Mouse (Mus musculus): Measurements from ENCODE around the gene Smyd1. TPM values are rescaled to one million over a fixed set of nuclear protein-coding genes. Genes with fewer than 3 reads are reported as not detected.

Gene Smyd1
- total RNA-seq, 2 experiments from 2014 or later, result 2.0 to 3.1 TPM

DNA sequence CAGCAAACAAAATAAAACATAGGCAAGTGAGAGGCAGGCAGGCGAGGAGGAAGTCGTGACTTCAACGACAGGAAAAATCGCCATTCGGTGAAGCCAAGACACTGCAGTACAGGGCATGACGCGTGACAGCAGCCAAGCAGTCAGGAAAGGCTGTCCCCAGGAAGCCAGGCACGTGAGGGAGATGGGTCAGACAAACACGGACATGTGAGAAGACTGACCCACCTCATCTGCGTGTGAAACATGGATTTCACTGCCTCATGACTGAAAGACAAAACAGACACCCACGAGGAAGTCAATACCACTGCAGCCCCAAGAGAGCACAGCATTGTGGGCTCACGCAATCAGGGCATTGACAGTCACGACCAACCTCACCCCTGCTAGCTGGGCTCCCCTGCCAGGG lies 86.9 kb downstream of the Smyd1 start:
- no peak for DNase-seq (ENCODE audit: low spot score in 2 of 2)
- intact Hi-C loops (cut with DNase I), result no loop called here

DNA sequence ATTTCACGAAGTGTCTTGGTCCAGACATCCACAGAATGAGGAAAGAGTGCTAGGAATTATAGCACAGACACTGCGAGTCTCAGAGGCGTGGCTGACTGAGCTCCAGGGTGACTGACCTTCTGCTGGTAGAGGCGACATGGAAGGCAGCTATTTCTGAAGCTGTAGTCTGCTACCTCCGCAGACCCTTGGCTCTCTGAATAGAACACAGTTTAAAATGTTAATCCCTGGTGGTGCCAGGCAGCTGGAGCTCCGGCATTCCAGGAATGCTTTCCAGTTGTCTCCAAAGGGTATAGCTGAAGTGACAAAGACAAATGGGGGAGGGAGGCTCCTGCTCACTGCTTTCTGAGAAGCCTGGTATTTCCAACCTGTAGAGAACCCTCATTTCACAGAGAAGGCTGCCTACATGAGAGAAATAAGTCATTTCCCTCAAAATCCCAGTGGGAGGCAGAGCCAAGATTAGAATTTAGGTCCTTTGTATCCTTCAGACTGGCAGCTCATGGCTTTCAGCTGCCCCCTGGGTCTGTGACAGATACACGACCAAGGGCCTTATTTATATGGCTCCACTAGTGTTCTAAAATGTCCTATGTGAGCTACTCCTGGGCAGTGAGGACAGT lies 94.8 kb downstream of the Smyd1 start:
- intact Hi-C loops (cut with DNase I), result no loop called here
- DNase-seq (ENCODE audit: low spot score in 2 of 2), result no peak

DNA sequence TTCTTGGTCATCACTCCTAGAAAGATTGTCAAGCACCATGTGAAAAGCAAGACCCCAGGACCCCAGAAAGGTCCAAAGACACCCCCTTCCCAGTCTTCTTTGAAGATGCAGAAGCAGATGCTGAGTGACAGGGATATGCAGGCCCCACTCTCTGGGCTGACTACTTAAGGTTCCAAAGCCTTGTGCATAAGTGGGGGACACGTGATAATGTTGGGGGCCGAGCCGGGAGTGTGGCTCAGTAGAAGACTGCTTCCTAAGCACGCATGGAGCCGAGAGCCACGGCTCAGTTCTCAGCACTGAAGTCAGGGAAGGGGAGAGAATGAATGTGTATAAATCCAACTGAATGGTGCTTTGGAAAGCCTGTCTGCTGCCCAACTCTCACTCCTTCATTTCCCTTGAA lies 95.5 kb downstream of the Smyd1 start:
- DNase-seq (ENCODE audit: low spot score in 2 of 2), result no peak
- intact Hi-C loops (cut with DNase I), result no loop called here

DNA sequence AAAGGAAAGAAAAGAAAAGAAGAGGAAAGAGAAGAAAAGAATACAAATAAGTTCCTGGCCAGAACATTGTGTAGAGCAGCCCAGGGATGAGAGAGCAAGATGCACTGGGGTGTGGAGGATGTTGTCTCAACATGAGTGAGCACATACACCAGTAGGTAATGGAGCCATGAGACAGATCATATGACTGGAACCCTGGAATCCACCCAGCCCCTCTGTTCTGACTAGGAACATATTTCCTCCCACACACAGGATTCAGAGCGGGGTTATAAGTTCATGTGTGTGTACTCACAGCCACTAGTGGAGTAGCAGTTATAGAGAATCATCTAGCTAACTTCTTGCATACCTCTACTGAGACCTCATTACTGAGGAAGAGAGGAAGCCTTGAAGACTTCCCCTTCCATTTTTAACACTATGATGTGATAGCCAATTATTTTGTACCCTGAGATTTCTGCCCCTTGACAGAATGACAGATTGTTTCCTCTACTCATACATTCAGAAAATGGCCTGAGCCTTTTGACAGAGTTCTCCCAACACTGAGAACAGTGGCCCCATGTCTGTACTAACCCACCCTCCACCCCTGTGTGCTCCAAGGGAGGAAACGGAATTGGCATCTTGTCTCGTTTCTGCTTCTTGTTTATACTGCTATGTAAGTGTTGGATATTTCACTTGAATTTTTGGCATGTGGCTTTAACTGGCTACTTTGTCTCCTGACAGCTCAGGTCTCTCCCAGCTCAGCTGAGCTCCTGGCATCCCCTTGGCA lies 97.7 kb downstream of the Smyd1 start:
- DNase-seq (ENCODE audit: low spot score in 2 of 2), result no peak
- intact Hi-C loops (cut with DNase I), result no loop called here

DNA sequence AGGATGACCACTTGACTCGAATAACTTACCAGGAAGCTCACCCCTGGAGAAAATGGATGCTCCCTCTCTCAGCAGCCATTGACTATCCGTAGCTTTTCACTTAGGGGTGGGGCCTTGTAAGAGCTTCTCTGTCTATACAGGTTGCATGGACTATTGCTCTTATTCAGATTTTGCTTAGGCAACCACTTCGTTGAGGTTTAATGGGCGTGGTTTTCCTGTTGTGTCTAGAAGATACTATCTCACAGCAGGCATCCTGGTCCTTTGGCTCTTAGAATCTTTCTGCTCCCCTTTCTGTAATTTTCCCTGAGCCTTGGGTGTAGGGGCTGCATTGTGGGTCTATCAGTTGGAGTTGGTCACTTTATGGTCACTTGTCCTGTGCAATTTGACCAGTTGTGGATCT lies 100.5 kb downstream of the Smyd1 start:
- intact Hi-C loops (cut with DNase I), result no loop called here

DNA sequence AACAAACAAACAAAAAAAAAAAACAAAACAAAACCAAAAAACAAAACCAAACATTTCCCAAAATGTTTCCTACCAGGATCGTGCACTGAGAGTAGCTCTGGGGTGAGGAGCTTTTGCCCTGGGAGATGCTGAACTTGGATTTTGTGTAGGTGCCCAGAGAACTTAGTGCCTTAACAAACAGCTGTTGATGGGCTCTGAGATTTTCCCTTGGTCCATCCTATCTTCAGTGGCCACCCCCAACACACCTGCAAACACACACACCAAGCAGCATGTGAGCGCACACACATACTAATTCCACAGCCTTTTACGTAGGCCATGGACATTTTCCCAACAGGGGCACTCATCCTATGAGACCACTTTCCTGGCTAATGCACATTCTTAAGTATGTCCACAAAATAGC lies 109.6 kb downstream of the Smyd1 start:
- DNase-seq (ENCODE audit: low spot score in 2 of 2), result no peak
- intact Hi-C loops (cut with DNase I), result no loop called here

More for the DNA sequence above, 100.5 kb downstream of the Smyd1 start:
- DNase-seq (ENCODE audit: low spot score in 2 of 2), result no peak

DNA sequence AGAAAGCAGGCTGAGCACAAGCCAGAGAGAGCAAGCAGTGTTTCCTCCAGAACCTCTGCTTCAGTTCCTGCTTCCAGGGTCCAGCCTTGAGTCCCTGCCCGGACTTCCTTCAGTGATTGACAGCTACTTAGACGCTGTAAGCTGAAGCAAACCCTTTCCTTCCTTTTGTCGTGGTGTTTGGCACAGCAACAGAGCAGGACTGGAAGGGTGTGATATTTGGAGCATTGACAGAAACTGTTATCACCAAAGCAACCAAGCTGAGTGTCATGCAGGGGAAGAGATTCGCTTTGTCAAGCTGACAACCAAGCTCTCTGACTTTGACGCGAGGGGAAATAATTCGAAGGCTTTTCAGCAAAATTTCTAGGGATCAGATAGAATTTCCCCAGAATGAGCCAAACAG lies 110.1 kb downstream of the Smyd1 start:
- DNase-seq (ENCODE audit: low spot score in 2 of 2), result no peak

DNA sequence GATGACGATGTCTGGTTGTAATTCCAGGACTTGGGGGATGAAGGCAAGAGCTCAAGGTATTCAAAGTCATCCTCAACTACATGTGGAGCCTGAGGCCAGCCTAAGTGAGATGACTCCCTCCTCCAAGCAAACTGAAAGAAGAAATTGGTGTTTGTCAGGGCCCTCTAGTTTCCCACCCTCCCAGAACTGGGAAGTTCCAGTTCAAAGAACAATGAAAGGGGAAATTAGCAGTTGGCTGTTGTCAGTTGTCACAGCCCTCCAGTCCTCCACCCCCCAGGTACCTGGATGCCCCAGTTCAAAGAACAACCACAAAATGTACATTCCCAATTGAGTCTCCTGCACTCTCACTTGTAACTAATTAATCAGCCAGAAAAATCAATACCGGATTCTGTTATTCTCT lies 113.3 kb downstream of the Smyd1 start:
- intact Hi-C loops (cut with DNase I), result no loop called here
- DNase-seq (ENCODE audit: low spot score in 2 of 2), result no peak

More for the DNA sequence above, 110.1 kb downstream of the Smyd1 start:
- intact Hi-C loops (cut with DNase I), result no loop called here

DNA sequence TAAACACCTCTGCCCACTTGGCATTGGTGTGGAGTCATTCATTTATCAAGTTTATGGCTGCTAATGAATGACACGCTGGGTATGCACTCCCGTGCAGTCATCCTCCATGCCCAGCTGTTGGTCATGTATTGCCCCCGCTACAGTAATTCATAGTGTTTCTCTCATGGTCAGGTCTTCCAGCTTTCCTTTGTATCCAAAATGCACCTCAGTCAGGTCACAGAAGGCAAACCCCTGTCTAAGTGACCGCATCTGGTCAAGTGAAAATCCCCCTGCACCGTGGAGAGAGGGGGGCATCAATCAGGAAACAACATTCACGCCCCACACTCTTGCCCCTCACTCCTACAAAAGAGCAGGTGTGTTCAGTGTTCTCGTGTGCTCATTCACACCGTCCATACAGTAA lies 117.9 kb downstream of the Smyd1 start:
- intact Hi-C loops (cut with DNase I), result no loop called here
- no peak for DNase-seq (ENCODE audit: low spot score in 2 of 2)

DNA sequence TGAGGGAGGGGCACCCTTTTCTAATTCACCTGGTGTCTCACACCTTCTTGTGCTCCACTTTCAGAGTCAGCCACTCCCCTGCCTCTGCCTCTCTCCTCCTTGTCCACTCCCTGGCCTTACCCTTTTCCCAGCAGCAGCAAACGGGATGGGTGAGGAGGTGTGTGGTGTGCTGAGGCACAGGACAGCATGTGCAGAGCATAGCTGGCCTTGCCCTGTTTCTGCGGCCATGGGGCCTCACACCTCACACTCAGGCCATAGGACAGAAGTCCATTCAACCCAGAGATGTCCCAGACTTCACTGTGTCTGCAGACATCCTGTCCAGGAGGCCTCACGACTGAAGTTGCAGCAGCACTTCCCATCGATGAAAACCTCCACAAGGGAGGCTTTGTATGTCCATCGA lies 118.4 kb downstream of the Smyd1 start:
- no peak for DNase-seq (ENCODE audit: low spot score in 2 of 2)
- intact Hi-C loops (cut with DNase I), result no loop called here

DNA sequence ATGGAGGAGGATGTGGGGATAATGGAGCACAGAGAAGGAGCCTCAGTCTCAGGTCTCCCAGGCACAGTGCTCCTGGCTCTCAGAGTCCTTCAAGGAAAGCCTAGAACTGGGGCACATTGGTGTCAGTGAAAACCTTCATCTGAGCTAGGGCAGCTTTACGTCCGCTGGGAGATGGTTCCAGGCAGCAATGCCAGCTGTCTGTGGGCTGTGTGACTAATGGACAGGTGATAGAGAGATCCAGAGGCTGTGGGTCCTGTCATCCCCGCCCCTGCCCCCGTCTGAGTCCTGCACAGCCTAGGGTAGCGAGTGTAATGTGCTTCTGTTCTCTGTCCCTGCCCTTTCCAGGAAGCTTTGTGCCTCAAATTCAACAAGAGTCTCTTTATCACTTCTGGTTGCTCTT lies 120.1 kb downstream of the Smyd1 start:
- DNase-seq (ENCODE audit: low spot score in 2 of 2), result no peak
- intact Hi-C loops (cut with DNase I), result no loop called here

DNA sequence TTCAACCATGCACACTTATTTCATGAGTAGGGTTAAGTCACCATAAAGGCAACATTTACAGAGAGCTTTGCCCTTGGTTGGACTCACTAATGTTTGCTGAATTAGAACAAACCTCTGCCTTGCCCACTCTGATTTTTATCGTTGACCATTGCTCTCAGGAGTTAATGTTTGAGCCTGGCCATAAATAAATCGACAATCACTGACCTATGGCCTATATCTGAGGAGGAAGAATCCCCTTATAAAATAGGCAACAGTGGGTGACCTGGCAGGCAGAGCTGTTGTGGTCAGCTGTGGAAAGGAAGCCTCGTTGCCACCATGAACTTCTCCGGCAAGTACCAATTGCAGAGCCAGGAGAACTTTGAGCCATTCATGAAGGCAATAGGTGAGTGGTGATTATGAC lies 122.4 kb downstream of the Smyd1 start, which contains the start of gene Fabp1:
Gene Fabp1 (plus strand): TSS at position 216 of the 400 bp plus-strand sequence.
- intact Hi-C loops (cut with DNase I), result no loop called here

DNA sequence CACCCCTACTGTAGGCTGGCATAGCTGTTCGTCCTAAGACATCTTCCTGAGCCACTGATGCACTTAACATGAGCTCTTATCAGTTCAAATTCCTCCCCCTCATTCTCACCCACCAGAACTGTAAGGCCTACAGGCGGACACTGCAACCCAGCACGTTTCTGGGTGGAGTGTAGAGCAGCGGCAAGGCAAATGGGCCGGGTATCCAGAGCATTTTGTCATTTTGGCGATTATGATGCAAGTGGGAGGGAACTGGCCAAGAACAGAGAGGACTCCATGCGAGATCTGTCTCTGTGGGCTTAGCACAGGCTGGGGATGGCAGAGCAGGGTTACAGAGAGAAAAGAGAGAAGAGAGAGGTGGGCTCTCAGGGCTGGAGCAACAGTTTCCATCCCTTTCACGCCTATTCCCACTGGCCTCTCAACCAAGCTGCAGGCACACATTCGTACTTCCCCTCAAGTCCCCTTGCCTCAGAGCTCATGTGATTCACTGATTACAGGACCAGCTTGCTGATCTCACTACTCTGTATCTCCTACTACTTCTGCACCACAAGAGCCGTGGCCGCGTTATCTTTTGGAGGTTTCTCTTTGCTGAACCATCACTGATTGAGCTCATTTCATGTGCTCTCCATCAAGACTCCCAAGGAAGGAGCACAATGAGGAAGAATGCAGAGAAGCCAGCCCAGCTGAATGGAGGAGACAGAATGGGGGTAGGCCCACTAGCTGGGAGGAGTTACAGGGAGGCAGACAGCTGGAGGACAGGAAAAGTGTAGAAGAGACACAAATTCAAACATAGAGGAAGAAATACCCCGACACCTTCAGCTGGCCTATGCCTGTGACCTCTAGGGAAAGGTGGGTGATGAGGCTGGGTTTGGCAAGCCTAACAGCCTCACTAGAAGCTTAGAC lies 124.1 kb downstream of the Smyd1 start:
- intact Hi-C loops (cut with DNase I), result no loop called here
- DNase-seq (ENCODE audit: low spot score in 2 of 2), result no peak

More for the DNA sequence above, 122.4 kb downstream of the Smyd1 start, which contains the start of gene Fabp1:
- DNase-seq (ENCODE audit: low spot score in 2 of 2), result no peak

DNA sequence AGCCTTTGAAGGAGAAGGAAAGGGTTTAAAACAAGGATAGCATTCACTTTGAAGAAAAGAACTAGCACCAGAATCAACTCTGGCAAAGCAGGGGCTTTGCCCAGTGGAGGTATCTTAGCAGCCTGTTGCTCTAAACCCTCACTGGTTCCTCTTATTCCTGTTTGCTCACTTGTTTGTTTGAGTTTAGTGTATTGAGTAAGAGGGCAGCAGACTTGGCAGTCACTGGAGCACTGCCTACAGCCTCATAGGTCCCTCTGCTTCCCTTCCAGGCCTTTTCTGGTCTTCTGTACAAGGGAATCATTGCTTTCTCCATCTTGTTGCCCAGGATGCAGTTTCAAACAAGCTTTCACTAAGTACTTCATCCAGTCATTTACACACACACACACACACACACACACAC lies 125.9 kb downstream of the Smyd1 start:
- DNase-seq (ENCODE audit: low spot score in 2 of 2), result no peak
- intact Hi-C loops (cut with DNase I), result no loop called here

DNA sequence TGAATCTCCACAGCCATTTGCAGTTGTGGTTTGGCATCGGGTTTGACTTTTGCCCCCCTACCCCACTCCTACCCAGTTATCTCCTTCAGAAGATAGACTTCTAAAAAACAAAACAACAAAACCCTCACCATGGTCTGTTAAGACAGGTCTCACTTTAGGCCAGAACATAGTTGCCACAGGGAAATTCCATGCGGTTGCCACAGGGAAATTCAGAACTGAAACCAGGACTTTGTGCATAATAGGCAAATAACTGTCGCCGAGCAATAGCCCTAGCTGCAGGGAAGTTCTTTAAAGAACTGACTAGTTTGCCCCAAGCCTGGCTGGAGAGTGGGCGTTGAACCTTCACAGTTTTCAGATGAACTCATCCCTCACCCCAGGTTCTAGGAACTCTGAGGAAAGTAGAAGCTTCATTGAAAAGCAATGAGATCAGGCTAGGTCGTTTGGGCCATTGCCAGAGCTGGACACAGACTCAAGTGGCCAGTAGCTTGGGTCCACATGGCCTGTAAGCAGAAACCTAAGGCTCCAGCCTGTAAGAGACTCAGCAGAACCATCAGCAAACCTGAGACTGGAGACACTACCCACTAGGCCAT lies 128.8 kb downstream of the Smyd1 start:
- no peak for DNase-seq (ENCODE audit: low spot score in 2 of 2)
- intact Hi-C loops (cut with DNase I), result no loop called here

DNA sequence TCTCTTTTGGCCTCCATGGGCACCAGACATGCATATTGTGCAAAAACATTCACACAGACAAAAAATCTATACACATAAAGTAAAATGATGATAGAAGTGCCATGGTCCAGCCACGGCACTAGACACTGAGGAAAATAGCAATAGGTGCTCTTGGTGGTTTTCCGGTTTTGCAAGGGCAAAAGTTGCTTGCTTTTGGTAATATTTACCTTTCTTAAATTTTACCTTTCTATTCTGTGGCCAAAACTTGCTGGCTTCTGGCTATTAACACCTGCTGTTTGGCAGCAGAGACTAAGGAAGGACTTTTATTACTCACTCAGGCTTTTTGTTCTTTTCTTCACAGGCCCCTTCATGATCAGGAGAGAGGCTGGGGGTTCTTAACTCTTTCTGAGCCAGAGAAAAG lies 131.5 kb downstream of the Smyd1 start:
- intact Hi-C loops (cut with DNase I), result no loop called here

DNA sequence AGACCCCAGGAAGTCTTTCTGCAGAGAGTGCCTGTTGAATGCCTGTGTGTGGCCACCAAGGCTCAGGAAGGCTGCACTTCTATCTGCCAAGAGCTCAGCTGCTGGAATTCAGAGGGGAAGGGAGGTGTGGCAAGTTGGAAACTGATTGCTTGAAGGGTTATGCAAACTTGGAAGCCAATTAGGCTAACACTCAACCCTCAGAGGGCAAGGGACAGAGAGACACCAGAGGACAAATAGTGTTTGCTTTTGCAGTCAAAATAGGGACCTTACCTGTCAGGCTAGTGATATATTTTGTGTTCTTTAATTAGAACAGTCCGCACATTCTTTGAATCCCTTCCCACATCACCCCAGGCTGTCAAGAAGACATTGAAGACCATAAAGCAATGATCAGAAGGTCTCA lies 132.5 kb downstream of the Smyd1 start:
- no peak for DNase-seq (ENCODE audit: low spot score in 2 of 2)
- intact Hi-C loops (cut with DNase I), result no loop called here

More for the DNA sequence above, 131.5 kb downstream of the Smyd1 start:
- no peak for DNase-seq (ENCODE audit: low spot score in 2 of 2)

DNA sequence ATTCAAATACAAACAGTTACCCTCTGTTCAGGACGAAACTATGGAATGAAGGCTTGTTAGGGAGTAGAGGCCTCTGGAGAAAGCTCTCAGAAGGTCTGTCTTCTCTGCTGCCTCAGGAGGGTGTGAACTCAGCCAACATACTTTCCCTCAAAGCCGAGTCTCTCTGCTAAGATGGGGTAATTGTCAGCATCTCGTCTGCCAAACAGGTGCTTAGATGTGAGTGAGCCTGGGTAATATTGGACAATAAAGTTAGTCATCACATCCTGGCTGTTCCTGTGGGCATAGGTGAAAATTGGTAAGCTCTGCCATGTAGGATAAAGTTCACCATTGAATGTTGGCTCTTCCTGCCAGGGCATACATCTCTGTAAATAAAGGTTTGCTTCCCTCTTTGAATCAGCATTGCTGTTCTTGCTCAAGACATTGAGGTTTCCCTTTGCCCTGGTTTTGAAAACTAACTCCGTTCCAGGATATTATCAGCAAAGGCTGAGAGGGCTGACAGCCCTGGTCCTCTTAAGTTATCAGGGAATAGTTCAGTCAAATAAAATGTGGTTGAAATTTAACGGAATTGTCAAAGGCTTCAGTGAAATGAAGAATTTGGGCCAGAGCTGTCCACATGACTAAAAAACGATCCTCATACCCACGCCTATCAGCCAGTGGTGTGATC lies 137.0 kb downstream of the Smyd1 start:
- intact Hi-C loops (cut with DNase I), result no loop called here
- no peak for DNase-seq (ENCODE audit: low spot score in 2 of 2)

DNA sequence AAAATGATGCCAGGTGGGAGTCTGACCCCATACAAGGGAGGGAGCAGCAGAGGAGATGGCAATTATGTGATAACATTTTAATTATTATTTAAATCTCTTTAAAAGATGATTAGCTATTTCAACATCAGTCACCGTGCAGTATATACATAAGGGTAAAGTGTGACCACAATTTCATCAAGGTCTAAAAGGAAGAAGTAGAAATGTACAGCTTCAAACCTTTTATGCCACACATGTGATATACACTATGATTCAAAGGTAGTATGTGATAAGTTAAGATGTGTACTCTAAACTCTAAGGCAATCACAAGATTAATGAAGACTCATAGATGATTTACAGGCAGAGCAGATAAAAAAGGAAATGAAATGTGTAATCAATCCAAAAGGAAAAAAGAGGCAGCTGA lies 141.4 kb downstream of the Smyd1 start:
- no peak for DNase-seq (ENCODE audit: low spot score in 2 of 2)
- intact Hi-C loops (cut with DNase I), result no loop called here

Data from left cerebral cortex, postnatal 14 days (tissue).